Mouse (Mus musculus) heart, embryonic 10.5 days (tissue): ENCODE measurements around the gene Mpdu1. TPM values are rescaled to one million over a fixed set of nuclear protein-coding genes. Genes with fewer than 3 reads are reported as not detected.

Experiments used
- DNase-seq: peaks from one replicate; pipeline ENCODE4 v3.0.0-alpha.2; 2017; ENCODE audit warnings: low spot score
- H3K27ac ChIP-seq: fragments of 300-500 bp; sonication (generic); 2 replicates; pipeline ENCODE4 v1.5.1; 2016; ENCODE audit warnings: mild to moderate bottlenecking
- H3K27me3 ChIP-seq: fragments of 300-500 bp; sonication (generic); 2 replicates; pipeline ENCODE4 v1.6.1; 2016; ENCODE audit warnings: mild to moderate bottlenecking; ENCODE audit not compliant: poor library complexity, insufficient read depth, severe bottlenecking
- H3K36me3 ChIP-seq: fragments of 300-500 bp; sonication (generic); 2 replicates; pipeline ENCODE4 v1.6.1; 2016; ENCODE audit warnings: mild to moderate bottlenecking, moderate library complexity
- H3K4me1 ChIP-seq: fragments of 300-500 bp; sonication (generic); 2 replicates; pipeline ENCODE4 v1.6.1; 2016; ENCODE audit warnings: mild to moderate bottlenecking
- H3K4me3 ChIP-seq: fragments of 300-500 bp; sonication (generic); 2 replicates; pipeline ENCODE4 v1.5.1; 2016; ENCODE audit warnings: mild to moderate bottlenecking, moderate library complexity
- H3K9me3 ChIP-seq: fragments of 300-500 bp; sonication (generic); 2 replicates; pipeline ENCODE4 v1.6.1; 2016; ENCODE audit warnings: mild to moderate bottlenecking, moderate library complexity
- WGBS: fragments of 180-500 bp; shearing (Covaris S2); methylation state at CpG from one replicate; pipeline ENCODE4 v1.1.7; 2016; 5-methylcytosine and 5-hydroxymethylcytosine counted together
- polyA plus RNA-seq: library from polyadenylated mRNA; unstranded; fragments of >200 nt; fragmentation: Nextera tagmentation; extraction: Ambion mirVana; gene quantifications from 2 replicates; pipeline ENCODE4 v1.2.1, GENCODE M21; 2016

Gene Mpdu1
- polyA plus RNA-seq, 1 experiment from 2014 or later = 63.7 TPM

DNA sequence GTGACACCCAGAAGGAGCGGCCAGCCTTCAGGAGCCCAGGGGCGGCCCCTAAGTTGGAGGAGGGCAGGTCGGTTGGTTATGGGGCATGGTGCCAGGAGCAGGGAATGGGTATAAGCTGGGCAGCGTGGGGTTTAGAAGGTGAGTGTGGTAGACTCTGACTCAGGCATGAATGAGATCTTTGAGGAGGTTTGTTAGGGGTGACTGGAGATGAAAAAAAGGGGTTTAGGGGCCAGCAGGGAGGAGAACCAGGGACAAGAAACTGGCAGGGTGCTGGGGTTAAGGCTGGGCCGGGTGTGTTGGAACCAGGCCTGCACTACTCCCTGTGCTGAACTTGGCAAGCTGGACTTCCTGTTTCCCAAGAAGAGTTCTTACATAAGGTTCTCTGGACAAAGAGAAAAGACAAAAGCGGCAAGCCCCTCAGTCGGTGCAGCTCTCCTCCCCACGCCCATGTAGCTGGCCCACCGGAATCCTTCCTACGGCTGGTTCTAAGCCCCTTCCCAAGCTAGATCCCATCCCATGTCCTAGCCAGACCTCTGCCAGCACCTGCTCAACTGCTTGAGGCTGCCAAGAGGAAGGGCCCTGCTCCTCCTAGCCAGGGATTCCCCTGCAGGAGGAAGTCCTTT is 23.2 kb upstream of the Mpdu1 start, which contains the start of gene Tnfsf13:
Gene Tnfsf13, minus strand, starts transcription at position 259 of the 623 bp plus-strand sequence.
- Histone ChIP-seq H3K4me3 (no peak within 1 kb of the TSS), H3K27ac (0 out of 2 replicates have a peak within 1 kb of the TSS, but pooled peaks have one; percentile 43), H3K27me3 (peaks cover 23% of the 10 kb centered on the region), H3K9me3 (no peaks in the 10 kb centered on the region), H3K36me3 (no peaks in the 10 kb centered on the region), H3K4me1 (peaks cover 26% of the 10 kb centered on the region)
- DNase-seq = no peak
- WGBS = 78% methylated on average over 10 of the region's 10 CpGs

DNA sequence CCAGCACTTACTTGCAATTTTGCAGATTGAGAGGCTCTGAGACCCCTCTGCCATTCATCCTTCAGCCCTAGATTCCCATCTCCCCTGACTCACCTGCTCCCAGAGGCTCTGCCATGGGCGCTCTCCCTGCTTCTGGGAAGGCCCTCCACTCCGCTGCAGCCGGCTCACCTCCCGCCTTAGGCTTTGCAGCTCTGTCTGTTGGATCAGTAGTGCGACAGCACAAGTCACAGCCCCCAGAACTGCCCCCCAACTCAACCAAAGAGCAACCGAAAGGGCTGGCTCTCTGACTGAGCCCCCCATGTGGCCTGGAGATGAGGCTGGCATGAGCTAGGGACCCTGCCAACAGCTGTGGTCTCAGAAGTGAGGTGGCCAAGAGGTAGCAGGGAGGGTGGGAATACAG is 22.5 kb upstream of the Mpdu1 start:
- no peak overlapping the region for H3K27ac ChIP-seq
- no peak overlapping the region for H3K4me3 ChIP-seq
- WGBS = 70% methylated on average over 6 of the region's 6 CpGs
- peaks cover 23% of the 10 kb centered on the region for H3K27me3 ChIP-seq
- H3K4me1 ChIP-seq = peaks cover 33% of the 10 kb centered on the region
- H3K36me3 ChIP-seq = peaks cover 7% of the 10 kb centered on the region
- no peak for DNase-seq
- no peaks in the 10 kb centered on the region for H3K9me3 ChIP-seq

DNA sequence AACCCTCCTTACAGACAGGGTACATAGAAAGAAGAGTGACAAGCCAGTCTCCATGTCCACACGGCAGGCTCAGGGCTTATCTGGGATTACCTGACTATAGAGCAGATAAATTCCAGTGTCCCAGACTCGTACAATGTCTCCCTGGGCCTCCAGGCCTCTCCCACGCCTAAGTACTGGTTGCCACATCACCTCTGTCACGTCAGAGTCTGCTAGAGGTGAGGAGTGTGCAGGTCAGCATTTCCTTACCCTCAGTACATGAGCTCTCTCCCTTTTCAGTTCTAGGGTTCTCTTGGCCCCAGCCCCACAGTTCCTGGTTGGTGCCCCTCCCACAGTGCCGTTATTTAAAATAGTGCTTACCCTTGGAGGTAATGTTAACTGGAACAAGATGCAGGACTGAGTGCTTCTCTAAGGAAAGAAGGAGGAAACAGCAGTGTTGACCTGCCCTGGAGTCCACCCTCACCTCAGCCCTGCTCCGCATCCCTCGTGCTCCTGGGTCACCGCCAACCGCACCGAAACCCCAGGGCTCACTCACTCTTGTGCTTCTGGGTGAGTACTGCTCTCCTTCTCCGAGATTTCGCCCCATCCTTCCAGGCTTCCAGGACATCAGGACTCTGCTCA is 21.8 kb upstream of the Mpdu1 start:
- Histone ChIP-seq H3K27me3 (peaks cover 23% of the 10 kb centered on the region), H3K36me3 (peaks cover 14% of the 10 kb centered on the region), H3K4me1 (peaks cover 37% of the 10 kb centered on the region), H3K4me3 (no peak overlapping the region), H3K27ac (0 out of 2 replicates have a peak overlapping the region, but pooled peaks have one; percentile 18), H3K9me3 (no peaks in the 10 kb centered on the region)
- 74% methylated on average over 12 of the region's 12 CpGs for WGBS
- DNase-seq = no peak

DNA sequence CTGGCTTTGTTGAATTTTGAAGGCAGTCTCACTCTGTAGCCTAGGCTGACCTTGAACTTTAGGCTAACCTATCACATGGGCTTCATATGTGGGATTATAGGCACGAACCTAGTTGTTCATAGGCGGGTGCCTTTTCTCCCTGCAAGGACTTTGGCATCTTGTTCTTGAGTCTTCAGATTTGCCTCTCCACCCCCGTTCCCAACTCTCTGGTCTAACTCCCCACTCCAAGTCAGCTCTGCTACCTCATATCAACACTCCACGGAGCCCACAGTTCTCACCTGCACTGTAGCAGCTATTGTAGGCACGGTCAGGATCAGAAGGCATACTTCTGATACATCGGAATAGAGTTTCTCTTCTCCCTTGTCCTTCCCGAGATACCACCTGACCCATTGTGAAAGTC is 21.1 kb upstream of the Mpdu1 start:
- Histone ChIP-seq H3K27ac (0 out of 2 replicates have a peak overlapping the region, but pooled peaks have one; percentile 68), H3K4me1 (peaks cover 37% of the 10 kb centered on the region), H3K4me3 (no peak overlapping the region), H3K27me3 (peaks cover 23% of the 10 kb centered on the region), H3K36me3 (peaks cover 20% of the 10 kb centered on the region), H3K9me3 (no peaks in the 10 kb centered on the region)
- no peak for DNase-seq
- WGBS = 81% methylated on average over 7 of the region's 7 CpGs

DNA sequence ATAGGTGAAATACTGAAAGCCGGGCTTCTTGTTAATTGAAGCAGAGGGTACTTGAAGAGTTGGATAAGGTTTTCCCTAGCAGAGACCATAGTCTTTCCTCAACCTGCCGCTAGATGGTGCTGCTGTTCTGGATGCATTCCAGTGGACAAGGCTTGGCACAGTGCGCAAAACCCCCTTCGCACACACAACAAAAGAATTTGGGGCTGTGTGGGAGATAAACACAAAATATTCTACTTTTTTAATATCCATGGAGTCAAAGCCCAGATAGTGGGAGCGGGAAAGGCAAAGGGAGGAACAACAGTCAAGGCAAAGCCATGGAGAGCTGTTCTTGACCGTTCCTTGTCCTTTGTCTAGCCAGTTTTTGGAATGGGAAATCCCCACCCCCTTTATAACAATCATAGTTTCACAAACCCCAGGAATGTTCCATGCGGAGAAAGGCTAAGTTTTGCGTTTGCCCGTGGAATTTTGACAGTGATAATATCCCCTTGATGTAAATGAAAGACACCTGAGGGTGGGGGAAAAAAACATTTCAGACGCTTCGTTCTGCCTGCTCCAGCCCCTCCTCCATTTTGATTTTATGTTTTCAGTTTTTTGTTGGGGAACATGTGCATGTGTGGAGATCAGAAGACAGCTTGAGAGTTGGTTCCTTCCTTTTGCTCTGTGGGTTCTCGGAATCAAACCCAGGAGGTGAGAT is 20.5 kb upstream of the Mpdu1 start:
- H3K36me3 ChIP-seq = peaks cover 26% of the 10 kb centered on the region
- peak overlapping the region; percentile 94 for H3K27ac ChIP-seq
- peaks cover 37% of the 10 kb centered on the region for H3K4me1 ChIP-seq
- peak; percentile 95 for DNase-seq
- WGBS = 29% methylated on average over 12 of the region's 12 CpGs
- no peaks in the 10 kb centered on the region for H3K9me3 ChIP-seq
- peak overlapping the region; percentile 90; the same call in 1 of the 2 replicates for H3K4me3 ChIP-seq
- H3K27me3 ChIP-seq = peaks cover 23% of the 10 kb centered on the region

DNA sequence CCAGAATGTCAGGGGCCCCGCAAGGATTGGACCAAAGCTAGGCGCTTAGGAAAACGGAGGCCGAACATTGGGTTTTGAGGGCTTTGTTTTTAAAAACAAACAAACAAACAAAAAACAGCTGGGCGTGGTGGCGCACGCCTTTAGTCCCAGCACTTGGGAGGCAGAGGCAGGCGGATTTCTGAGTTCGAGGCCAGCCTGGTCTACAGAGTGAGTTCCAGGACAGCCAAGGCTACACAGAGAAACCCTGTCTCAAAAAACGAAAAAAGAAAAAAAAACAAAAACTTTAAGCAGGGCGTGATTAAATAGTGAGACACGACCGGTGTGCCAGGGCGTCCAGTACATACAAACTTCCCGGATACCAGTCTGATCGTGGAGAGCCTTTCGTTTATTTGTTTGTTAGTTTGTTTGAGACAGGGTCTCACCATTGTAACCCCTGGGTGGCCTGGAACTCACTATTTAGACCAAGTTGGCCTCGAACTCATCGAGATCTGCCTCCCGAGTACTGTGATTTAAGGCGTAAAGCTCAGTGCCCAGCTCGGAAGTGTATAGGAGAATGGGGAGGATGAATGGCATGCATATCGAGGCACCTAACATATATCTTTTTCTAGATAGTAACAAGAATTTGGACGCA is 19.9 kb upstream of the Mpdu1 start:
- Histone ChIP-seq H3K9me3 (no peaks in the 10 kb centered on the region), H3K36me3 (peaks cover 33% of the 10 kb centered on the region), H3K27ac (peak overlapping the region; percentile 94), H3K4me1 (peaks cover 37% of the 10 kb centered on the region), H3K4me3 (peak overlapping the region; percentile 90), H3K27me3 (peaks cover 23% of the 10 kb centered on the region)
- no peak for DNase-seq
- 24% methylated on average over 24 of the region's 24 CpGs for WGBS

DNA sequence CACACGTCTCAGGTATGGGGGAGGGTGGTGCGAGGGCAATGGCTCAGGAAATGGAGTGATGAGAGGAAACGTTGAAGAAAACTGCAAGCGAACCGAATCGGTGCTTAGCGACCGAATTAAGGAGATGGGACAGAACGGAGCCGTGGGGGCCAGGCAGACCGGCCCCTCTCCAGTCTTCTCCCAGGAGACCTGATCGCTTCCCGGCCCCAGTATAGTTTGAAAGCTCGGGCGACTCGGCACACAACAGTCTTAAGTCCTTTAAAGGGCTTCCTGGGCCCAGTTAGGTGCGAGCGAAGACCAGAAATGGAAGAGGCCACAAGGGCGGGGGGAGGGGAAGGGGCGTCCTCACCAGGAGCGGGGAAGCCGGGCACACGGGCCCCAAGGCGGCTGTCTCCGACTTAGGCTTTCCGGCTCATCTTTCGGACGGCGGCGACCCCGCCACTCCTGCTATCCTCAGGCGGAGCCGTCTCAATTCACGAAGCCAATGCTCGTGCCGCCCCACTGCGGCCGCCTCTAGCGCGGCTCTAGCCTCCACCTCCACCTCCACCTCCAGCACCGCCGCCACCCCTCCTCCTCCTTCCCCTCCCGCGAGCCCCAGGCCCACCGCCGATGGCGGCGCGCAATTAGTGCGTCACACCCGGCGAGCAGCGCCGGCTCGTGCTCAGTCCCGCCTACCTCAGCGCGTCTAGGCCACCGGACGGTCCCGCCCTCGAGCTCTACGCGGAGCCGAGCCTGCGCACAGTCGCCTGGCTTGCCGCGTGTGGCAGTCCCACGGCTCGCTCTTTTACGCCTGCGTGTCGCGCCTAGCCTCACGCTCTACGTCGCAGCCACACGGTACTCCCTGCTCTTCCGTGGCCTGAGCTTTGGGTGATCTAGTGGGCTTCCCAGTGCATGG is 19.1 kb upstream of the Mpdu1 start, which contains the start of gene Senp3:
Gene Senp3, minus strand, starts transcription at position 771 of the 895 bp plus-strand sequence.
- WGBS = under 1% methylated on average over 79 of the region's 80 CpGs
- peaks cover 40% of the 10 kb centered on the region for H3K36me3 ChIP-seq
- peak within 1 kb of the TSS; percentile 94 for H3K27ac ChIP-seq
- H3K27me3 ChIP-seq = peaks cover 17% of the 10 kb centered on the region
- no peaks in the 10 kb centered on the region for H3K9me3 ChIP-seq
- peak within 1 kb of the TSS; percentile 90 for H3K4me3 ChIP-seq
- peaks cover 31% of the 10 kb centered on the region for H3K4me1 ChIP-seq
- DNase-seq = peak; percentile 98

DNA sequence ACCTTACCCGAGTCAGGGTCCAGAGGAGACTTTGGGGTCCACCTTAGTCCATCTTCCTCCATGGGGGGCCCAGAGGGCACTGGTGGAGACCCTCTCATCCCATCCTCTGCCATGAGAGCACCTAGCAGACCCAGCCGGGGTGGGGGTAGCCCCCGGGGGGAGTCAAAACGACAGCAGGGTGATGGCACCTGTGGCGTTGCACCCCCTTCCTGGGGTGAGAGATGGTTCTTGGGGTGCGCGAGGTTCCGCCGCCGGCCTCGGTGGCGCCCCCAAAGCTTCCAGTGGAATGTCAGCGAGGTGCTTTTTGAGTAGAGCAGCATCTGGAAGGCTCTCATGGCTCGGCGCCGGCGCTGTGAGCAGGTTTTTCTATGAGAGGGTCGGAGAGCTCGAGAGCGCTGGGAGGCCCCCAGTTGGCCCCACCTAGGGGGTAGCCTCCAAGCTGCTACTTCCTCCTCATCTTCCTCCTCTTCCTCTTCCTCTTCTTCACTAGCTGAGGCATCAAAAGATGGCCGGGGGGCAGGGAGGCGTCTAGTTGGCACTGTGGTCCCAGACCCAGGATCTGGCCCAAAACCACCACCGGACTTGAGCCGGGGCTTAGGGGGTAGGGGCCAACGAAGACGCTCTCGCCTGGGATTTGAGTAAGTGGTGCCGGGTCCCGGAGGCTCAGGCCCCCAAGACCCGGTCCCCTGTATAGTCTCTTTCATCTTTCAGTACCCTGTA is 17.9 kb upstream of the Mpdu1 start:
- 88% methylated on average over 30 of the region's 30 CpGs for WGBS
- Histone ChIP-seq H3K36me3 (peaks cover 53% of the 10 kb centered on the region), H3K27me3 (peaks cover 15% of the 10 kb centered on the region), H3K4me3 (peak overlapping the region; percentile 90), H3K4me1 (peaks cover 26% of the 10 kb centered on the region), H3K27ac (0 out of 2 replicates have a peak overlapping the region, but pooled peaks have one; percentile 42), H3K9me3 (no peaks in the 10 kb centered on the region)
- no peak for DNase-seq

DNA sequence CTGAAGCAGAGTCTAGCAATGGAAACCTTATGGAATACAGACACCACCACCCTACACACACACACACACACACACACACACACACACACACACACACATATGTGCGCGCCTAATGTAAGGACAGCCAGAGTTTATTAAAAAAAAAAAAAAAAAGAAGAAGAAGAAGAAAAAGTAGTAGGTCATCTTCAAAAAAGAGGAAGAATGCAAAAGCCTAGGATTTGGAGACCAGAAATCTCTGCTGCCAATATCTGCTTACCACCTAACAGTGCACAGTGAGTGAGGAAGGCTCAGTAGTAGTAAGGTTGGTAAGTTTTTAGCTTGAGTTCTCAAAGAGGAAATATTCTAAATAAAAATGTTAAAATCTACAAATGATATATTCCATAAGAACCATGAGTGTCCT is 16.7 kb upstream of the Mpdu1 start:
- Histone ChIP-seq H3K27ac (no peak overlapping the region), H3K9me3 (no peaks in the 10 kb centered on the region), H3K4me1 (peaks cover 21% of the 10 kb centered on the region), H3K4me3 (no peak overlapping the region), H3K36me3 (peaks cover 65% of the 10 kb centered on the region), H3K27me3 (peaks cover 4% of the 10 kb centered on the region; the same call in 1 of the 2 replicates)
- WGBS = 100% methylated on average over 2 of the region's 2 CpGs
- no peak for DNase-seq

DNA sequence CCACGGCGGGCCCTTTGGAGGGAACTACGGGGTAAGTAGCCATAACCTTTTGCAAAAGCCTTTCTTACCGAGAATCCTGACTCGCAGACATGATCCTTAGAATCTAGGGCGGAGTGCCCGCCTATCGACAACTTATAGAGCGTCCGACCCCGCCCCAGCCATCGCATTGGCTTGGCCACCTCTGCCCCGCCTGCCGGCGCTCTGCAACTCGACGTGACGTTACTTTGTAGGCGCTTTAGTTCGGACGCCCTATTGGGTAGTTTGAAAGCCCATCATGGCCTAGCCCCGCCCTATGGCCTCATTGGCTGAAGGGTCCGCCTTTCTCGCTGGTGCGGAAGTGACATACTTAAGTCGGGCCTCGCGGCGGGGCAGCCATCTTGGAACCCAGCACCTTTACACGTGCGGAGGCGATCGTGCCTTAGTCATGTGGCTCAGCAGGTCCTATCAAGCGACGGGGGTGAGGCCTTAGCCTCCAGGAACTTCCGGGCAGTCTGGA is 9.8 kb upstream of the Mpdu1 start, which contains the start of gene Eif4a1:
Gene Eif4a1, minus strand, starts transcription at position 213 of the 496 bp plus-strand sequence.
- no peaks in the 10 kb centered on the region for H3K9me3 ChIP-seq
- DNase-seq = peak; percentile 100
- peaks cover 87% of the 10 kb centered on the region for H3K36me3 ChIP-seq
- under 1% methylated on average over 36 of the region's 36 CpGs for WGBS
- peak within 1 kb of the TSS; percentile 100 for H3K27ac ChIP-seq
- H3K27me3 ChIP-seq = no peaks in the 10 kb centered on the region
- H3K4me1 ChIP-seq = peaks cover 7% of the 10 kb centered on the region
- peak within 1 kb of the TSS; percentile 100 for H3K4me3 ChIP-seq

DNA sequence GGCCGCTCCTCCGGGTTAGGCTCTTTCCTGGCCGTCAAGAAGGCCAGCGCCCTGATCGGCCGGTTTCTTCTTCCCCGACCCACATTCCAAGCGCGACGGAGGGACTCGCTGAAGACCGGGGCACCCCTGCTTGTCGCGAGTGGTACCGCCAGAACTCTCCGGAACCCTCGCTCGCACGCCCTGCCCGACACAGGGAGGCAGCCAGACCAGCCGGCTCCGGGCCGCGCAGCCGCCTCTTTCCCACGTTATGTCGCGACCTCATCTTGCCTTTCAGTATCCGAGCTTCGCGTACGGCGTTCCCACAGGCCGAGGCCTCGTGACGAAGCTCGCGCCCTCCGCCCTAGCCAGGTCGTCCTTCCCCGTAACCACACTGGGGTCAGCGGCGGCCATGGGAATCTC is 9.3 kb upstream of the Mpdu1 start:
- H3K36me3 ChIP-seq = peaks cover 85% of the 10 kb centered on the region
- H3K27ac ChIP-seq = peak overlapping the region; percentile 100
- WGBS = under 1% methylated on average over 43 of the region's 43 CpGs
- peaks cover 7% of the 10 kb centered on the region for H3K4me1 ChIP-seq
- peak overlapping the region; percentile 100 for H3K4me3 ChIP-seq
- H3K9me3 ChIP-seq = no peaks in the 10 kb centered on the region
- peak; percentile 87 for DNase-seq
- H3K27me3 ChIP-seq = no peaks in the 10 kb centered on the region
